Mouse (Mus musculus) neural tube, embryonic 14.5 days (tissue): ENCODE measurements around the gene Myl7. TPM values are rescaled to one million over a fixed set of nuclear protein-coding genes. Genes with fewer than 3 reads are reported as not detected.
"Not testable (repeated sequence)": the region's sequence is repeated elsewhere in the genome, so short reads cannot be mapped to it uniquely, and the experiment has no call there.

Experiments used
- ATAC-seq: fragments of 200-750 bp; cut with Nextera tagmentation; 2 replicates; pipeline ENCODE4 v1.8.0; 2017; ENCODE audit warnings: low read depth, mild to moderate bottlenecking, moderate TSS enrichment, moderate library complexity
- H3K27ac ChIP-seq: fragments of 300-500 bp; sonication (generic); 2 replicates; pipeline ENCODE4 v1.5.1; 2014; ENCODE audit warnings: low read depth, mild to moderate bottlenecking, control low read depth, low read length, moderate library complexity, mixed read lengths
- H3K27me3 ChIP-seq: fragments of 300-500 bp; sonication (generic); 2 replicates; pipeline ENCODE4 v1.6.1; 2014; ENCODE audit warnings: low read length; ENCODE audit not compliant: control insufficient read depth, insufficient read depth
- H3K36me3 ChIP-seq: fragments of 300-500 bp; sonication (generic); 2 replicates; pipeline ENCODE4 v1.6.1; 2014; ENCODE audit warnings: low read length, mixed read lengths; ENCODE audit not compliant: control insufficient read depth, insufficient read depth
- H3K4me1 ChIP-seq: fragments of 300-500 bp; sonication (generic); 2 replicates; pipeline ENCODE4 v1.6.1; 2014; ENCODE audit warnings: low read length; ENCODE audit not compliant: control insufficient read depth, insufficient read depth
- H3K4me2 ChIP-seq: fragments of 300-500 bp; sonication (generic); 2 replicates; pipeline ENCODE4 v1.6.1; 2014; ENCODE audit warnings: mild to moderate bottlenecking, low read depth, low read length, control low read depth
- H3K4me3 ChIP-seq: fragments of 300-500 bp; sonication (generic); 2 replicates; pipeline ENCODE4 v1.5.1; 2014; ENCODE audit warnings: low read depth, low read length, control low read depth, mixed read lengths
- H3K9ac ChIP-seq: fragments of 300-500 bp; sonication (generic); replicated peaks from 2 replicates; pipeline ENCODE4 v1.6.1; 2014; ENCODE audit warnings: low read depth, mild to moderate bottlenecking, control low read depth, low read length, mixed read lengths
- H3K9me3 ChIP-seq: fragments of 300-500 bp; sonication (generic); 2 replicates; pipeline ENCODE4 v1.6.1; 2016; ENCODE audit warnings: low read length; ENCODE audit not compliant: control insufficient read depth
- WGBS: fragments of 180-500 bp; shearing (Covaris S2); extraction: QIAGEN DNeasy Blood & Tissue Kit; methylation state at CpG from one replicate; pipeline ENCODE4 v1.1.7; 2014; 5-methylcytosine and 5-hydroxymethylcytosine counted together
- polyA plus RNA-seq: library from polyadenylated mRNA; unstranded; fragments of >200 nt; fragmentation: Nextera tagmentation; extraction: Ambion mirVana; gene quantifications from 2 replicates; pipeline ENCODE4 v1.2.1, GENCODE M21; 2014

The Myl7 gene
- polyA plus RNA-seq: not detected in 2 replicates

GRCm38 (mm10) chr11:5898531-5898930, at the start of gene Myl7:
Gene Myl7, minus strand, starts transcription at chr11:5898782.
- H3K4me2 ChIP-seq: no peak within 1 kb of the TSS
- H3K27ac ChIP-seq: no peak within 1 kb of the TSS
- 73% methylated on average over 5 of the region's 5 CpGs for WGBS
- H3K9ac ChIP-seq: no peak within 1 kb of the TSS
- H3K36me3 ChIP-seq: no peaks in the 10 kb centered on the region
- H3K4me1 ChIP-seq: peaks cover 17% of the 10 kb centered on the region
- ATAC-seq: no peak
- no peak within 1 kb of the TSS for H3K4me3 ChIP-seq
- no peaks in the 10 kb centered on the region for H3K27me3 ChIP-seq
- no peaks in the 10 kb centered on the region for H3K9me3 ChIP-seq

GRCm38 (mm10) chr11:5947796-5948195, 49.2 kb upstream of the Myl7 start:
- no peaks in the 10 kb centered on the region for H3K4me1 ChIP-seq
- WGBS: 77% methylated on average over 4 of the region's 4 CpGs
- H3K27ac ChIP-seq: no peak overlapping the region
- no peaks in the 10 kb centered on the region for H3K27me3 ChIP-seq
- H3K36me3 ChIP-seq: no peaks in the 10 kb centered on the region
- H3K9me3 ChIP-seq: no peaks in the 10 kb centered on the region
- H3K4me3 ChIP-seq: no peak overlapping the region
- no peak overlapping the region for H3K9ac ChIP-seq
- ATAC-seq: no peak
- H3K4me2 ChIP-seq: no peak overlapping the region

GRCm38 (mm10) chr11:5945096-5945495, 46.5 kb upstream of the Myl7 start:
- no peaks in the 10 kb centered on the region for H3K27me3 ChIP-seq
- H3K4me2 ChIP-seq: no peak overlapping the region
- no peaks in the 10 kb centered on the region for H3K36me3 ChIP-seq
- H3K4me3 ChIP-seq: no peak overlapping the region
- no peak overlapping the region for H3K27ac ChIP-seq
- 75% methylated on average over 2 of the region's 2 CpGs for WGBS
- H3K9me3 ChIP-seq: no peaks in the 10 kb centered on the region
- no peak overlapping the region for H3K9ac ChIP-seq
- ATAC-seq: no peak
- H3K4me1 ChIP-seq: no peaks in the 10 kb centered on the region

- no peak for ATAC-seq
- Histone ChIP-seq H3K36me3 (no peaks in the 10 kb centered on the region), H3K27ac (no peak overlapping the region), H3K4me1 (no peaks in the 10 kb centered on the region), H3K27me3 (no peaks in the 10 kb centered on the region), H3K9ac (no peak overlapping the region), H3K4me3 (no peak overlapping the region), H3K9me3 (no peaks in the 10 kb centered on the region), H3K4me2 (no peak overlapping the region)
- WGBS: 63% methylated on average over 6 of the region's 6 CpGs
Observed at GRCm38 (mm10) chr11:5942966-5943365, 44.4 kb upstream of the Myl7 start.

- H3K4me2 ChIP-seq, H3K9me3 ChIP-seq, H3K27ac ChIP-seq, ATAC-seq, H3K4me1 ChIP-seq, H3K9ac ChIP-seq, H3K4me3 ChIP-seq, H3K27me3 ChIP-seq, H3K36me3 ChIP-seq: not testable (repeated sequence)
- 93% methylated on average over 11 of the region's 11 CpGs for WGBS
Observed at GRCm38 (mm10) chr11:5934531-5934930, 35.9 kb upstream of the Myl7 start.

- H3K9ac ChIP-seq, H3K4me1 ChIP-seq, ATAC-seq, H3K9me3 ChIP-seq, H3K4me2 ChIP-seq, H3K36me3 ChIP-seq, H3K27me3 ChIP-seq, H3K4me3 ChIP-seq, H3K27ac ChIP-seq: not testable (repeated sequence)
- 89% methylated on average over 6 of the region's 6 CpGs for WGBS
Observed at GRCm38 (mm10) chr11:5931947-5932346, 33.4 kb upstream of the Myl7 start.

GRCm38 (mm10) chr11:5930578-5930977, 32.0 kb upstream of the Myl7 start:
- H3K4me2 ChIP-seq: no peak overlapping the region
- H3K9ac ChIP-seq: no peak overlapping the region
- 59% methylated on average over 1 of the region's 1 CpGs for WGBS
- no peaks in the 10 kb centered on the region for H3K36me3 ChIP-seq
- ATAC-seq: no peak
- no peak overlapping the region for H3K27ac ChIP-seq
- H3K4me3 ChIP-seq: no peak overlapping the region
- H3K4me1 ChIP-seq: no peaks in the 10 kb centered on the region
- no peaks in the 10 kb centered on the region for H3K9me3 ChIP-seq
- H3K27me3 ChIP-seq: no peaks in the 10 kb centered on the region

- no peaks in the 10 kb centered on the region for H3K36me3 ChIP-seq
- no peaks in the 10 kb centered on the region for H3K4me1 ChIP-seq
- 95% methylated on average over 3 of the region's 3 CpGs for WGBS
- H3K4me2 ChIP-seq: no peak overlapping the region
- H3K27ac ChIP-seq: no peak overlapping the region
- H3K4me3 ChIP-seq: no peak overlapping the region
- no peaks in the 10 kb centered on the region for H3K27me3 ChIP-seq
- no peak overlapping the region for H3K9ac ChIP-seq
- no peaks in the 10 kb centered on the region for H3K9me3 ChIP-seq
- ATAC-seq: no peak
Observed at GRCm38 (mm10) chr11:5926696-5927220, 28.2 kb upstream of the Myl7 start.

- H3K36me3 ChIP-seq: no peaks in the 10 kb centered on the region
- ATAC-seq: no peak
- H3K4me1 ChIP-seq: no peaks in the 10 kb centered on the region
- H3K9me3 ChIP-seq: no peaks in the 10 kb centered on the region
- no peak overlapping the region for H3K4me3 ChIP-seq
- H3K9ac ChIP-seq: no peak overlapping the region
- no peak overlapping the region for H3K27ac ChIP-seq
- H3K27me3 ChIP-seq: no peaks in the 10 kb centered on the region
- 61% methylated on average over 8 of the region's 8 CpGs for WGBS
- H3K4me2 ChIP-seq: no peak overlapping the region
Observed at GRCm38 (mm10) chr11:5924699-5925098, 26.1 kb upstream of the Myl7 start.
